Mouse (Mus musculus) ES-Bruce4 (cell line): ENCODE results near the gene Tubg1. TPM values are rescaled to one million over a fixed set of nuclear protein-coding genes. Genes with fewer than 3 reads are reported as not detected.
"Not testable (repeated sequence)": the region's sequence is repeated elsewhere in the genome, so short reads cannot be mapped to it uniquely, and the experiment has no call there.

Experiments
- H3K27ac ChIP-seq: 2 replicates; pipeline ENCODE4 v1.5.1; 2012; ENCODE audit warnings: low read length, inconsistent platforms; ENCODE audit not compliant: insufficient read depth
- H3K27me3 ChIP-seq: 2 replicates; pipeline ENCODE4 v1.6.1; 2012; ENCODE audit warnings: mild to moderate bottlenecking, low read length, inconsistent platforms; ENCODE audit not compliant: control insufficient read depth, poor library complexity, insufficient read depth, severe bottlenecking
- H3K36me3 ChIP-seq: 2 replicates; pipeline ENCODE4 v1.6.1; 2012; ENCODE audit warnings: inconsistent platforms, mild to moderate bottlenecking, low read length, moderate library complexity; ENCODE audit not compliant: control insufficient read depth, poor library complexity, insufficient read depth, severe bottlenecking
- H3K4me1 ChIP-seq: one replicate; pipeline ENCODE4 v1.8.1; 2011; ENCODE audit warnings: low read length; ENCODE audit not compliant: control insufficient read depth, insufficient read depth
- H3K4me3 ChIP-seq: 2 replicates; pipeline ENCODE4 v1.5.1; 2011; ENCODE audit warnings: low read depth, mild to moderate bottlenecking, low read length
- H3K9ac ChIP-seq: 2 replicates; pipeline ENCODE4 v1.6.1; 2012; ENCODE audit warnings: low read depth, mild to moderate bottlenecking, inconsistent platforms; ENCODE audit not compliant: poor library complexity, severe bottlenecking
- H3K9me3 ChIP-seq: replicated peaks from 2 replicates; pipeline ENCODE4 v1.6.1; 2012; ENCODE audit warnings: mild to moderate bottlenecking, low read length, inconsistent platforms; ENCODE audit not compliant: control insufficient read depth, poor library complexity, insufficient read depth, severe bottlenecking
- CTCF ChIP-seq: IDR thresholded peaks from one replicate; pipeline ENCODE4 v1.8.1; 2011; ENCODE audit warnings: low read depth, low read length
- EP300 ChIP-seq: IDR thresholded peaks from 2 replicates; pipeline ENCODE4 v1.6.1; 2011; ENCODE audit warnings: low read depth, low read length; ENCODE audit not compliant: insufficient read depth
- POLR2A ChIP-seq: IDR thresholded peaks from one replicate; pipeline ENCODE4 v1.8.1; 2011; ENCODE audit warnings: low read length; ENCODE audit not compliant: insufficient read depth
- polyA plus RNA-seq: library from polyadenylated mRNA; stranded (reverse); fragments of >200 nt; gene quantifications from 2 replicates; pipeline ENCODE4 v1.2.4, GENCODE M21; 2011; ENCODE audit warnings: low read depth; ENCODE audit not compliant: missing spikeins, insufficient read depth, insufficient read length

The Tubg1 gene
- polyA plus RNA-seq, 1 experiment = 55.3 TPM

DNA sequence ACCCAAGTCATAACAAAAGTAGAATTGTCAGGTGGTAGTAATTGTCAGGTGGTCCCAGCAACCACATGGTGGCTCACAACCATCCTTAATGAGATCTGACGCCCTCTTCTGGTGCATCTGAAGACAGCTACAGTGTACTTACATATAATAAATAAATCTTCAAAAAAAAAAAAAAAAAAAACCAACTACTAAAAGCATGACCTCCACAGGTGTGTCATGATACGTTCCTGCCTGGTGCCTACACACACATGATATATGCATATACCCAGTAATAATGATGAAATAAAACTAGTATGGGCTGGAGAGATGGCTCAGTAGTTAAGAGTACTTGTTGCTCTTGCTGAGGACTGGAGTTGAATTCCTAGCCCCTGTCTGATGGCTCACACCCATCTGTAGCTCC lies 31.3 kb downstream of the Tubg1 start:
- Histone ChIP-seq H3K4me3 (no peak overlapping the region), H3K27me3 (no peaks in the 10 kb centered on the region), H3K36me3 (no peaks in the 10 kb centered on the region), H3K9me3 (no peaks in the 10 kb centered on the region), H3K9ac (no peak overlapping the region), H3K4me1 (peaks cover 3% of the 10 kb centered on the region), H3K27ac (no peak overlapping the region)
- no peak for TF ChIP-seq POLR2A
- no peak for TF ChIP-seq CTCF
- no peak for TF ChIP-seq EP300

DNA sequence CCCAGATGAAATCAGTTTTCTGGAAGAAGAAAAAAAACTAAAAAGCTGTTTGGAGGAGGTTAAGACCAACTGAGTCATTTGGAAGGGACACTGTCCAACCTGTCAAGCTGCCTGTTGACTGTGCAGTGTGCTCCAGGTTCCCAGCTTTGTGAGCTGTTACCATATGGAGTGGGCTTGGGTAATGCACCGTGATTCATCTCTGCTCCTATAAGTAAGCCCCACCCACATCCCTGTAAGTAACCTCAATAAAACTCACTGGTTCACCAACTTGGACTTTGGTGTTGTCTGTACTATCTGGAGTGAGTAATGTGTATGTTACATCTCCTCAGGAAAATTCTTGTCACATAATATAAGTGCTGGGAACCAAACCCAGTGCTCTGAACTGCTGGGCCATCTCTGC lies 33.1 kb downstream of the Tubg1 start:
- H3K4me1 ChIP-seq = peaks cover 3% of the 10 kb centered on the region
- no peaks in the 10 kb centered on the region for H3K36me3 ChIP-seq
- H3K4me3 ChIP-seq = no peak overlapping the region
- no peak overlapping the region for H3K9ac ChIP-seq
- no peaks in the 10 kb centered on the region for H3K27me3 ChIP-seq
- H3K9me3 ChIP-seq = no peaks in the 10 kb centered on the region
- TF ChIP-seq EP300 = no peak
- H3K27ac ChIP-seq = no peak overlapping the region

DNA sequence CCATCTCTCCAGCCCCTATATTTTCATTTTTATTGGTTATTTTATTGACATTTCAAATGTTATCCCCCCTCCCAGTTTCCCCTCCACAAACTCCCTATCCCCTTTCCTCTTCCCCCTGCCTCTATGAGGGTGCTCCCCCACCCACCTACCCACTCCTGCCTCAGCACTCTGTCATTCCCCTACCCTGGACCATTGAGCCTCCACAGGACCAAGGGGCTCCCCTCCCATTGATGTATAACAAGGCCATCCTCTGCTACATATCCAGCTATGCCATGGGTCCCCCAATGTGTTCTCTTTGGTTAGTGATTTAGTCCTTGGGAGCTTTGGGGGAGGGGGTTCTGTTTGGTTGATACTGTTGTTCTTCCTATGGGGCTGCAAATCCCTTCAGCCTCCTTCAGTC lies 34.9 kb downstream of the Tubg1 start:
- TF ChIP-seq EP300 (no peak), POLR2A (no peak), CTCF (no peak)
- H3K9me3 ChIP-seq = no peaks in the 10 kb centered on the region
- no peaks in the 10 kb centered on the region for H3K27me3 ChIP-seq
- no peaks in the 10 kb centered on the region for H3K36me3 ChIP-seq
- H3K4me1 ChIP-seq = peaks cover 1% of the 10 kb centered on the region
- H3K4me3 ChIP-seq = no peak overlapping the region
- H3K27ac ChIP-seq = no peak overlapping the region
- no peak overlapping the region for H3K9ac ChIP-seq

DNA sequence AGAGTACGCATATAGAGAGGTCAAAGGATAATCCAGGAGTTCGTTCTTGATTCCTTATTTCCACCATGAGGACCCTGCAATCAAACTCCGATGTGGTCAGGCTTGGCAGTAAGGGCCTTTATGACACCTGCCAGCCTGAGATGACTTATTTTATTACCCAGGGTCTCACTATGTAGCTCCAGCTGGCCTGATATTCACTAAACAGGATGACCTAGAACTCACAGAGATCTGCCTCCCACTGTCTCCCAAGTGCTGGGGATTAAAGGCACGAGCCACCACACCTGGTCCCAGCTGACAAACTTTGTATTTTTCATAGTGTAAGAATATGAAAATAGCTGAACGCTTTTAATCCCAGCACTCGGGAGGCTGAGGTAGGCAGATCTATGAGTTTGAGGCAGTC lies 35.4 kb downstream of the Tubg1 start:
- no peak for TF ChIP-seq CTCF
- TF ChIP-seq EP300 = no peak
- no peak for TF ChIP-seq POLR2A
- Histone ChIP-seq H3K27me3 (no peaks in the 10 kb centered on the region), H3K36me3 (no peaks in the 10 kb centered on the region), H3K9ac (no peak overlapping the region), H3K4me3 (no peak overlapping the region), H3K4me1 (peaks cover 1% of the 10 kb centered on the region), H3K9me3 (no peaks in the 10 kb centered on the region), H3K27ac (no peak overlapping the region)

DNA sequence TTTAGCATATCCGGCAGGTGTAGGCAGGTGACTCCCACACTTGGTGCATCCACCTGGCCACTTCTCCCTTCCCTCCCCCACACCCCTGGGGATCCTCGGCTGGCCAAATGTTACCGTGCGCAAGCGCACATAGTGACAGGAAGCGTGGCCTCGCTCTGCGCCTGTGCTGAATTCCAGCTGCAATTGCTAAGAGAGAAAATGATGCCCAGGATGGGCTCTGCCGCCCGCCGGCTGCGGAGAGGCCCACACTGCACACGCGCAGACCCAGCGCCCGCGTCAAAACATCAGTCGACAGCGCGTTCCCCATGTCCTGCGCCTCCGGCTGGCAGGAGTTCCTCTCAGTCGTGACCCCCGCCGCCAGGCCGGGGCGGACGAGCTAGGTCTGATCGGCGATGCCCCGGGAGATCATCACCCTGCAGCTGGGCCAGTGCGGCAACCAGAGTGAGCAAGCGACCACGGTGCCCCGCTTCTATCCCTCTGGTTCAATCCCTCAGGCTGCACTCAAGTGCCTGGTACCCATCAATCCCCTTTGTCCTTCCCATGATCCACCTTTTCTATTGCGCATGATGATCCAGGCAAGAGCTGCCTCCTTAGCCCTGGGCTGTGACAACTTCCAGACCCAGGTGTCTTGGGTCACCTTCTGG lies 36.1 kb downstream of the Tubg1 start, which contains the start of gene Tubg2:
Gene Tubg2 (plus strand): TSS at position 180 of the 644 bp plus-strand sequence.
- H3K9me3 ChIP-seq = no peaks in the 10 kb centered on the region
- no peaks in the 10 kb centered on the region for H3K36me3 ChIP-seq
- H3K9ac ChIP-seq = peak within 1 kb of the TSS; percentile 26
- TF ChIP-seq EP300 (peak; percentile 39; the same call in 1 of the 2 replicates), POLR2A (no peak)
- H3K4me3 ChIP-seq = peak within 1 kb of the TSS; percentile 26
- peaks cover 1% of the 10 kb centered on the region for H3K4me1 ChIP-seq
- H3K27me3 ChIP-seq = no peaks in the 10 kb centered on the region
- H3K27ac ChIP-seq = no peak within 1 kb of the TSS

DNA sequence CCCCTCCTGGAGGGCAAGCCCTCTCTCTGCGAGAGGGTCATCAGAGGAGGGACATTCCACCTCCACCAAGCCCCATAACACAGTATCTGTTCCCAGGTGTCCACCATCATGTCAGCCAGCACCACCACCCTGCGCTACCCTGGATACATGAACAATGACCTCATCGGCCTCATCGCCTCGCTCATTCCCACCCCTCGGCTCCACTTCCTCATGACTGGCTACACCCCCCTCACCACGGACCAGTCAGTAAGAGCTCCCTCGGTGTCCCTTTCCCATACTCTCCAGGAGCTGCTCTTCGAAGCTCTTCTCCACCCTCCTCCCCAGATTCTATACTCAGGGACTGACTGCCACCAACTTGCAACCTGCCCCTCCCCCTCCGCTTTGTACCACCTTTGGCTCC lies 40.4 kb downstream of the Tubg1 start:
- H3K27ac ChIP-seq, H3K27me3 ChIP-seq, H3K36me3 ChIP-seq: not testable (repeated sequence)

DNA sequence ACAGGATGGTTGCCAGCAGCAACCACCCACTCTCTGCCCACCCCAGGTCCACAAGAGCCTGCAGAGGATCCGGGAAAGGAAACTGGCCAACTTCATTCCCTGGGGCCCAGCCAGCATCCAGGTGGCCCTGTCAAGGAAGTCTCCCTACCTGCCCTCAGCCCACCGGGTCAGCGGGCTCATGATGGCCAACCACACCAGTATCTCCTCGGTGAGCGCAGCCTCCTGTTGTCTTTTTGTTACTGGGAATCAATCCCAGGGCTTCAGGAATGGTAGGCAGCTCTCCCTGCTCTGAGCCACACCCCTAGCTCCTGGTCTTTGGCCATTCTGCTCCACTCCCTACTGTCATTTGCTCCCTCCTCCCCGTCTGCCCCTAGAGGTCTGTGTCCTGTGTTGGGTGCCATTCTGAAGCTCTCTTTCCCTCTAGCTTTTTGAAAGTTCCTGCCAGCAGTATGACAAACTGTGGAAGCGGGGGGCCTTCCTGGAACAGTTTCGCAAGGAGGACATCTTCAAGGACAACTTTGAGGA lies 41.3 kb downstream of the Tubg1 start:
- not testable (repeated sequence) for H3K4me1 ChIP-seq, H3K9ac ChIP-seq, H3K4me3 ChIP-seq, H3K36me3 ChIP-seq, H3K27me3 ChIP-seq, H3K9me3 ChIP-seq, H3K27ac ChIP-seq

More for the DNA sequence above, 40.4 kb downstream of the Tubg1 start:
- H3K4me1 ChIP-seq, H3K4me3 ChIP-seq, H3K9me3 ChIP-seq, H3K9ac ChIP-seq: not testable (repeated sequence)
